Mouse (Mus musculus) midbrain, embryonic 12.5 days (tissue): ENCODE results near the gene Rit1. TPM values are rescaled to one million over a fixed set of nuclear protein-coding genes. Genes with fewer than 3 reads are reported as not detected.
A peak's percentile ranks its signal among the peaks of the same experiment; 100 is the strongest.
"Not testable (repeated sequence)": the region's sequence is repeated elsewhere in the genome, so short reads cannot be mapped to it uniquely, and the experiment has no call there.

Source experiments
- ATAC-seq: fragments of 200-750 bp; cut with Nextera tagmentation; 2 replicates; pipeline ENCODE4 v1.8.0; 2017; ENCODE audit warnings: low read depth, moderate TSS enrichment, moderate library complexity; ENCODE audit not compliant: low FRiP score
- H3K27ac ChIP-seq: fragments of 300-500 bp; sonication (generic); replicated peaks from 2 replicates; pipeline ENCODE4 v1.5.1; 2016; ENCODE audit warnings: mild to moderate bottlenecking
- H3K27me3 ChIP-seq: fragments of 300-500 bp; sonication (generic); 2 replicates; pipeline ENCODE4 v1.6.1; 2016; ENCODE audit warnings: mild to moderate bottlenecking
- H3K36me3 ChIP-seq: fragments of 300-500 bp; sonication (generic); 2 replicates; pipeline ENCODE4 v1.6.1; 2016
- H3K4me1 ChIP-seq: fragments of 300-500 bp; sonication (generic); 2 replicates; pipeline ENCODE4 v1.6.1; 2016
- H3K4me2 ChIP-seq: fragments of 300-500 bp; sonication (generic); replicated peaks from 2 replicates; pipeline ENCODE4 v1.6.1; 2016; ENCODE audit warnings: mild to moderate bottlenecking, moderate library complexity
- H3K4me3 ChIP-seq: fragments of 300-500 bp; sonication (generic); 2 replicates; pipeline ENCODE4 v1.5.1; 2016; ENCODE audit warnings: mild to moderate bottlenecking
- H3K9ac ChIP-seq: fragments of 300-500 bp; sonication (generic); replicated peaks from 2 replicates; pipeline ENCODE4 v1.6.1; 2016; ENCODE audit warnings: mild to moderate bottlenecking, moderate library complexity
- H3K9me3 ChIP-seq: fragments of 300-500 bp; sonication (generic); 2 replicates; pipeline ENCODE4 v1.6.1; 2016; ENCODE audit warnings: mild to moderate bottlenecking
- WGBS: fragments of 180-500 bp; shearing (Covaris S2); methylation state at CpG from one replicate; pipeline ENCODE4 v1.1.7; 2016; 5-methylcytosine and 5-hydroxymethylcytosine counted together
- polyA plus RNA-seq: library from polyadenylated mRNA; unstranded; fragments of >200 nt; fragmentation: Nextera tagmentation; extraction: Ambion mirVana; gene quantifications from 2 replicates; pipeline ENCODE4 v1.2.1, GENCODE M21; 2016

Rit1 gene
- polyA plus RNA-seq, 1 experiment from 2014 or later = 44.7 TPM

DNA sequence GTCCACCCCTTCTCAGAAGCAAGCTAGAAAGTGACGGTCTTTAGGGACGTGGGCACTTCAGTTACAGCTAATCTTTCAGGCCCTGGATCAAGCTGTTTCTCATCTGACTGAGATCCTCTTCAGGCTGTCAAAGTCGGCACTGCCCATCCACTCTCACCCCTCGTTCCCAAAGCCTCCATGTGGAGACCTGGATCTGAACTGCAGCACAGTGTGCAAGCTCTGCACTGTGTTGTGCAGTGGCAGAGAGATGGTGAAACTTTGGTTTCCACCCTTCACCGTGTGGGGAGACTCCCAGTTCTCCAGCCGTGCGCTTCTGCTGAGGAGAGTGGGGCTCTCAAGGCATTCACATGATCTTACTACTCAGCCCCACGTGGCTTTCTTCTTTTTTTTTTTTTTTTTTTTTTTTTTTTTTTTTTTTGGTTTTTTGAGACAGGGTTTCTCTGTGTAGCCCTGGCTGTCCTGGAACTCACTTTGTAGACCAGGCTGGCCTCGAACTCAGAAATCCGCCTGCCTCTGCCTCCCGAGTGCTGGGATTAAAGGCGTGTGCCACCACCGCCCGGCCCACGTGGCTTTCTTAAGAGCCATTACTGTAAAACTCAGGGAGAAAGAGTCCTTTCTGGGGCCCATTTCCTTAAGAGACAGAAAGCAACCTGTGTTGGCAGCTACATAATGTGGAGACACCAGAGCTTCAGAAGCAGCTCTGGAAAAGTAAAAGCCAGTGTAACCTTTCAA lies 29.7 kb downstream of the Rit1 start:
- WGBS = 96% methylated on average over 14 of the region's 15 CpGs
- no peaks in the 10 kb centered on the region for H3K4me1 ChIP-seq
- peaks cover 95% of the 10 kb centered on the region for H3K36me3 ChIP-seq
- no peak overlapping the region for H3K27ac ChIP-seq
- H3K4me2 ChIP-seq = no peak overlapping the region
- ATAC-seq = no peak
- H3K27me3 ChIP-seq = no peaks in the 10 kb centered on the region
- peaks cover 24% of the 10 kb centered on the region for H3K9me3 ChIP-seq
- H3K9ac ChIP-seq = no peak overlapping the region
- H3K4me3 ChIP-seq = no peak overlapping the region

DNA sequence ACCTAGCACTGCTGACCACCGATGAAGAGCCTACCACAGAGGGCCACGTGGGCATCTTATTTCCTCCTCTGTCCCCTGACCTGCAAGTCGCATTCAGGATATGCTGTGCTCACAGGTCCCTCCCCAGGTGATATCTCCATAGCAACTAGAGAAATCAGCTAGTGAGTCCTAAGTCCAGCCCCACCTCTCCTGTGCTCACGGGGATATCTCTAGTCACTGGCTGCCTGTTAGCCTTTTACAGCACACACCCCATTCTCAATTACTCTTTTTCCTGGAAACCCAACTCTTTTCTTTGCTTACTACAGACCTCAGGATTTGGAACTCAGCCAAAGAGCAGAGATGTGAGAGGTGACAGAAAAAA lies 30.2 kb downstream of the Rit1 start:
- no peak for ATAC-seq
- Histone ChIP-seq H3K4me1 (no peaks in the 10 kb centered on the region), H3K4me3 (no peak overlapping the region), H3K27me3 (no peaks in the 10 kb centered on the region), H3K9me3 (peaks cover 24% of the 10 kb centered on the region), H3K36me3 (peaks cover 95% of the 10 kb centered on the region), H3K27ac (no peak overlapping the region), H3K4me2 (no peak overlapping the region), H3K9ac (no peak overlapping the region)
- 90% methylated on average over 4 of the region's 4 CpGs for WGBS

DNA sequence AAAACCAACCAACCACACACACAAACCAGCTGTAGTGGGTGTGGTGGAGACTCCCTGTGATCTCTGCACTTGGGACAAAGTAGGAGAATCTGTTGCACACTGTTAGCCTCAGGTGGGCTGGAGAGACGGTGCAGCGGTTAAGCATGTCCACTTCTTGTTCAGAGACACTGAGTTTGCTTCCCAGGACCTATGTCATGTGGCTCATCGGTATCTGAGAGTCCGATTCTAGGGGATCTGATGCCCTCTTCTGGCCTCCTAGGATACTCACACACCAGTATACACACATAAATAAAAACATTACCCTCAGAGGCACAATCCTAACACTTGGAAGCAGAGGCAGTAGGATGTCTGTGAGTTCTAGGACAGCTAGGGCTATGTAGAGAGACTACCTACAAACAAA lies 37.6 kb downstream of the Rit1 start:
- Histone ChIP-seq H3K9ac (no peak overlapping the region), H3K4me3 (no peak overlapping the region), H3K27me3 (no peaks in the 10 kb centered on the region), H3K27ac (no peak overlapping the region), H3K9me3 (peaks cover 4% of the 10 kb centered on the region), H3K4me2 (no peak overlapping the region), H3K4me1 (peaks cover 38% of the 10 kb centered on the region), H3K36me3 (peaks cover 87% of the 10 kb centered on the region)
- WGBS = 75% methylated on average over 4 of the region's 4 CpGs
- ATAC-seq = no peak

DNA sequence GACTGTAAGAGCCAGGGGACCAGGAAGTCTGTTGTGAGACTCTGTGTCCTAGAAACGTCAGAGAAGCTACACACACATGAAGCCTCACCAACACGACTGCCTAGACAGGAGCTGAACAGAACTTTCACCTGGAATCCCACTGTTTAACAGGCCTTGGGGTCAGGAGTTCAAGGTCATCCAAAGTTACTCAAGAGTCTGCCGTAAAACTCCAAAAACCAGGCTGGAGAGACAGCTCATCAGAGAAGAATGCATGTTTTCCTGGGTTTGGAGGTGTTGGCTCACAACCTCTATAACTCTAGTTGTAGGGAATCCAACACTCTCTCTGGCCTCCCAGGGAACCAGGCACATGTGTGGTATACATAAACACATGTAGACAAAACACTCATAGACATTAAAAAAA lies 38.9 kb downstream of the Rit1 start:
- H3K27me3 ChIP-seq = no peaks in the 10 kb centered on the region
- no peaks in the 10 kb centered on the region for H3K9me3 ChIP-seq
- H3K4me1 ChIP-seq = peaks cover 47% of the 10 kb centered on the region
- no peak for ATAC-seq
- H3K4me2 ChIP-seq = no peak overlapping the region
- 88% methylated on average over 3 of the region's 3 CpGs for WGBS
- peaks cover 87% of the 10 kb centered on the region for H3K36me3 ChIP-seq
- no peak overlapping the region for H3K27ac ChIP-seq
- no peak overlapping the region for H3K4me3 ChIP-seq
- H3K9ac ChIP-seq = no peak overlapping the region

DNA sequence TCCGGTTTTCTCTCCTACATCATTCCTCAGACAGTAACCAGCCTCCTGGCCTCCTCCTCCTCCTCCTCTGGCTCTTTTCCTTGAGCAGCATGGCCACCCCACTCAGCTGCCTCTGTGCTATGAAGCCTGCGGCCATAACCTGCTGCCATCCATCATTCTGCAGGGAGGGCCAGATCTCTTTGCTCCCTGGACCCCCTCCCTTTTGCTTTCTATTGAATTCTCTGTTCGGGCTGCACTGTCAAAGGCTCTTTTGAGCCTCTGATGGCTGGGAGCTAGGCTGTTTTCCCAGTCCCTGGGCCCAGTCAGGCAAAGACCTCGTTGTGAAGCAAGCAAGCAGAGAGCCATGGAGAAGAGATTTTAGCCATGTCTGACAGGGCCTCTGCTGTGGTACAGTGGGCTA lies 39.6 kb downstream of the Rit1 start:
- Histone ChIP-seq H3K36me3 (peaks cover 88% of the 10 kb centered on the region), H3K4me1 (peaks cover 47% of the 10 kb centered on the region), H3K4me3 (no peak overlapping the region), H3K4me2 (0 out of 2 replicates have a peak overlapping the region, but pooled peaks have one; percentile 13), H3K27me3 (no peaks in the 10 kb centered on the region), H3K9ac (0 out of 2 replicates have a peak overlapping the region, but pooled peaks have one; percentile 34), H3K9me3 (no peaks in the 10 kb centered on the region), H3K27ac (peak overlapping the region; percentile 92)
- WGBS = 47% methylated on average over 4 of the region's 4 CpGs
- no peak for ATAC-seq

DNA sequence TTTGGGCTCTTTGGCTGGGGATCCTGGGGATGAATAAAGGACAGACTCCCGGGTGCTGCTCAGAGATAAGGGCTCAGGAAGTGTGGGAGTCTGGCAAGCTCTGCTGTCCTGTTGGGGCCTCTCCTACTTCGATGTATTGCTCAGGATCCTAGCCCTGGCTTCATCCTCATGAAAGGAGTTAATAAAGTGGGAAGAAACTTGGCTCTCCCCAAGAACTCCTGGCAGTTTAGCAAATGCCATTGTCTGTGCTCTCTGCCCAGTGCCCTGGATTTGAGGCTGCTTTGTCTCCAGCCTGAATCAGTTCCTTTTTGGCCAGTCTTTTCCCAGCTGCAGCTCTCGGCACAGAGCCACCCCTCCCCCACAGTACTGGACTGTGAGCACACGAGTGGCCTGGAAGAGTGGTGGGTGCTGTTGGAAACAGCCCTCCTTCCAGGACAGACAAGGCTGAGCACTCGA lies 41.4 kb downstream of the Rit1 start:
- peak overlapping the region; percentile 5 for H3K4me3 ChIP-seq
- ATAC-seq = peak; percentile 89
- no peaks in the 10 kb centered on the region for H3K27me3 ChIP-seq
- H3K27ac ChIP-seq = peak overlapping the region; percentile 92
- peaks cover 86% of the 10 kb centered on the region for H3K36me3 ChIP-seq
- peaks cover 52% of the 10 kb centered on the region for H3K4me1 ChIP-seq
- peak overlapping the region; percentile 39 for H3K4me2 ChIP-seq
- H3K9ac ChIP-seq = peak overlapping the region; percentile 46
- 1% methylated on average over 5 of the region's 5 CpGs for WGBS
- no peaks in the 10 kb centered on the region for H3K9me3 ChIP-seq

DNA sequence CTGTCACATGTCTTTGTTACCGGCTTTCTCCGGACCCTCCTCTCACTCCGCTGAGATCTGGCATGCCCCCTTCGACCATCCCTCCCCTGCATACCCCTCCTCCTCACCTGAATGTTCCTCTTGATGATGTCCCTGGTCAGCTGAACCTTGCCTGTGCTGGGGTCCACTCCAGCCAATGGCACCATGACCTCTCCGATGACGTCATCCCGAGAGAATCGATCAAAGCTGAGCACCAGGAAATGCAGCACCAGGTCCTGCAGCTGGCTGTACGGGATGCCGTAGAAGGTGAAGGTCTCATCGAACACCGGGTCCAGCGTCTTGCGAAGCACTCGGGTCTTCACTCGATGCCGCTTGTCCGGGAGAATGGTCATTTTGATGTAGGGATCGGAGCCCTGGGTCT lies 45.0 kb downstream of the Rit1 start:
- Histone ChIP-seq H3K9me3 (no peaks in the 10 kb centered on the region), H3K4me1 (peaks cover 39% of the 10 kb centered on the region), H3K4me2 (no peak overlapping the region), H3K4me3 (no peak overlapping the region), H3K27me3 (no peaks in the 10 kb centered on the region), H3K9ac (no peak overlapping the region), H3K27ac (no peak overlapping the region), H3K36me3 (peaks cover 72% of the 10 kb centered on the region)
- WGBS = 97% methylated on average over 19 of the region's 19 CpGs
- no peak for ATAC-seq

DNA sequence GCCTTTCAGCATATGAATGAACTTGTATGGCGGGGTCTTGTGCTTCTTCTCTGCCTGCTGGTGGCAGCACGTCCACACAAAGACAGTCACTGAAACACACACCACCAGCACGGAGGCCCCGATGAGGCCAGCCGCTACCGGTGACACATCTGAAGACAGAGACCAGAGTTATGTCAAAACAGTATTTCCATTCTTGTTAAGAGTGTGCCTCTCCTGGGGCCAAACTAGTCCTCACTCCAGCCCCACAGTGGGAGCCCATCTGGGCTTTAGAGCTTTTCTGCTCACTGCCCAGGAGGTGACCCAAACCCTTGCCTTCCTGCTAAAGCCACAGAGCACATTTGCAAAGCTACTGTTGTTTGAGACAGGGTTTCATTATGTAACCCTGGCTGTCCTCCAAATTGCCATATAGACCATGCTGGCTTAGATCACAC lies 45.8 kb downstream of the Rit1 start:
- Histone ChIP-seq H3K4me2 (no peak overlapping the region), H3K9me3 (no peaks in the 10 kb centered on the region), H3K27ac (peak overlapping the region; percentile 54; the same call in 1 of the 2 replicates), H3K4me3 (no peak overlapping the region), H3K4me1 (peaks cover 33% of the 10 kb centered on the region), H3K36me3 (peaks cover 66% of the 10 kb centered on the region), H3K27me3 (no peaks in the 10 kb centered on the region), H3K9ac (no peak overlapping the region)
- 54% methylated on average over 6 of the region's 6 CpGs for WGBS
- ATAC-seq = no peak

DNA sequence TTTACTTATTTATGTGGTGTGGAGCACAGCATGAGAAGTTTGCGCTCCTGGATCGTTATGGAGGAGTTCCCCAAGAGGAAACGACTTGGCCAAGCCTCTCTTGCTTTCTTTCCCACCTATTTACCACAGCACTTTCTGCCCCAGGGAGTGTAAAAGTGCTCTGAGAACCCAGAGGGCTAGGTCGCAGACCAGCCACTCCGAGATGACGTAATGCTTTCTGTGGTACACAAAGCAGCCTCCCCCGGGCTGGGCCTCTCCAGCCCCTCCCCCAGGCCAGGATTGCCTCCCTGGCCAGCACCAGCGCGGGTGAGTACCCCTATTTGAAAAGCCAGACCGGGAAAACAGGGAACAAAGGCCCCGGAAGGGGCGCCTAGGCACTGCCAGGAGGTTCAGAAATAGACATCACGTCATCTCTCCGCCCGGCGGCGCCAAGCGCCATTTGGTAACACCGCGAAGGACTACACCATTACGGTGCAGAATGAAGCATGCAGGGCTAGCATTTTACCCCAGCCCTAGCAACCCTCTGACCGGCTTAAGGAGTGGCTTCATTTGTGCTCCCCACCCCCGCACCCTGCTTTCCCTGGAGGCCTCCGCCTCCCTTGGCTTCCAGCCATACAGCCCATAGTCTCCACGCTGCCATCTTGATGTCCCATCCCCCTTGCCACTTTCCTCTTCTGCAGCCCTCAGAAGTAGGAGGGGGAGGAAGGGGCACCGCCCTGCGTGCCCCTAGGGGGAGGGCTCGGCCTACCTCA lies 54.7 kb downstream of the Rit1 start:
- peak; percentile 85 for ATAC-seq

DNA sequence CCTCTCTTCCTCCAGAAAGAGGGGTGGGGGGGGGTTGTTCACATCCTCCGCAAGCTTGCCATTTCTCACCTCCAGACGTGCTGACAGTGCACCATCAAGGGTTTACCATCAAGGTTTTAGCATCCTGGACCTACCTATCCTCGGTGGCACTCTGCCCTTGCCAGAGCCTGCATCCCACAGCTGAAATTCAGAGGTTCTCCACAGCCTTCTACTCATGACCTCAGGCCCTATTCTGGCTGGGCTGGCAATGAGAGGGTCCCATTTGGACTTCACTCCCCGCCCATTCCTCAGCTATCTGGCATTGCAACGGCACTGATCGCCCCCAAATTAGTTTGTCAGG lies 55.3 kb downstream of the Rit1 start:
- Histone ChIP-seq H3K9ac (peak overlapping the region; percentile 73), H3K4me3 (peak overlapping the region; percentile 61), H3K4me2 (peak overlapping the region; percentile 57), H3K27ac (peak overlapping the region; percentile 95)
- H3K4me1 ChIP-seq, H3K36me3 ChIP-seq, H3K27me3 ChIP-seq, H3K9me3 ChIP-seq: not testable (repeated sequence)
- peak; percentile 21 for ATAC-seq
- 2% methylated on average over 3 of the region's 6 CpGs for WGBS

More for the DNA sequence above, 54.7 kb downstream of the Rit1 start:
- WGBS = 2% methylated on average over 22 of the region's 28 CpGs
- Histone ChIP-seq H3K4me3 (peak overlapping the region; percentile 61), H3K27ac (peak overlapping the region; percentile 95), H3K4me2 (peak overlapping the region; percentile 57), H3K9ac (peak overlapping the region; percentile 73)
- H3K36me3 ChIP-seq, H3K27me3 ChIP-seq, H3K9me3 ChIP-seq, H3K4me1 ChIP-seq: not testable (repeated sequence)

DNA sequence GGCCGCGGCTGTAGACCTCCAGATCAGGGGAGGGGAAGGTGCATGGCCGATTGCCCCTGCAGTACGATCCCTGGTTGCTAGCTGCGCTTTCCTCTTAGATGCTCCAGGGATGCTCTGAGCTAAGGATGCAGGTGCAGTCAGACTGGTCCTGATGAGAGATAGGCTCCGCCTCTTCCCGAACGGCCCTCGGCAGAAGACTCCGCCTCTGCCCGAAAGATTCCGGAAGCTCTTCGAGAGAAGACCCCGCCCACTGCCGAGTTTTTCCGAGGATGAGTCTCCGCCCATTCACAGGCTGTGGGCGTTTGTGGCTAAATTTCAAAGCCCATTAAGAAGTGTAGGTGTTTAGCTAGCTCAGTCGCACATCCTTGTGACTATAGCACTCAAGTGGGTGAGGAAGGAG lies 55.8 kb downstream of the Rit1 start:
- Histone ChIP-seq H3K4me3 (peak overlapping the region; percentile 61), H3K27ac (0 out of 2 replicates have a peak overlapping the region, but pooled peaks have one; percentile 56), H3K4me2 (peak overlapping the region; percentile 37)
- H3K9me3 ChIP-seq, H3K36me3 ChIP-seq, H3K9ac ChIP-seq, H3K4me1 ChIP-seq, H3K27me3 ChIP-seq: not testable (repeated sequence)
- ATAC-seq = peak; percentile 74
- WGBS = under 1% methylated on average over 19 of the region's 19 CpGs

DNA sequence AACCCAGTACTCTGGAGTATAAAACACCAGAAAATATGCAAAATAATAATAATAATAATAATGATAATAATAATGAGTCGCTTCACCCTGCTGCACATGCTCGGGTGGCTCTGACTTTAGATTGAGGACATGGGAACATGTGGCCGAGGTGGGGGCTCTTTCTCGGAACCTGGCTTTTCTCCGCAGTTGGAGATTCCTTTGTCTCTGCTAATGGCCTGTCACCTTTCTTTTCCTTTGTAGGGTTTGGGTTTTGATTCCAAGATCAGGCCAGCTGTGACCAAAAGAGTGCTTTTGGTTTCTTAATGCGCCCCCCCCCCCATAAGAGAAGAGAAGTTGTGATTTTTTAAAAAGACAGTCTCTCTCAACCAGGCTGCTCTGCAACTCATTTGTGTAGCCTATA lies 56.5 kb downstream of the Rit1 start:
- WGBS = 85% methylated on average over 6 of the region's 6 CpGs
- H3K27me3 ChIP-seq, H3K36me3 ChIP-seq, ATAC-seq, H3K4me2 ChIP-seq, H3K4me1 ChIP-seq, H3K27ac ChIP-seq, H3K4me3 ChIP-seq, H3K9me3 ChIP-seq, H3K9ac ChIP-seq: not testable (repeated sequence)
